Mouse (Mus musculus) left cerebral cortex, adult 18-20 months (tissue): ENCODE results near the gene Ms4a4a. TPM values are rescaled to one million over a fixed set of nuclear protein-coding genes. Genes with fewer than 3 reads are reported as not detected.
"Not testable (repeated sequence)": the region's sequence is repeated elsewhere in the genome, so short reads cannot be mapped to it uniquely, and the experiment has no call there.

Source experiments
- DNase-seq, 2 experiments: peaks; one replicate each; pipeline ENCODE4 v3.0.0; 2021 to 2022; ENCODE audit warnings: low spot score in 2 of 2, mixed read lengths in 1 of 2
- long read RNA-seq, 2 experiments: library from polyadenylated mRNA; stranded (forward); transcript quantifications; one replicate each; pipeline ENCODE4 v2.0.0; 2021
- total RNA-seq, 2 experiments: library from RNA; stranded (reverse); gene quantifications; 2 replicates each; pipeline ENCODE4 v1.2.3; 2021

Ms4a4a gene
- 1 to 10 TPM in 1 of 2 experiments, under 1 TPM in 1; 0.70 to 1.1 TPM for total RNA-seq
- long read RNA-seq, experiment 1, partial matches to known transcripts = 0 of 1 reads
- long read RNA-seq, experiment 1, other reads (novel, unspliced or antisense) = 0 of 1 reads
- long read RNA-seq, experiment 2 = 0 reads

- DNase-seq = no peak
These were observed at the start of gene Ms4a4a for GRCm38 (mm10) chr19:11375273-11375672. TSS of gene Ms4a4a (plus strand) at chr19:11375523.

- DNase-seq = no peak
These were observed 39.4 kb upstream of the Ms4a4a start, which contains the start of gene Ms4a7 for GRCm38 (mm10) chr19:11335932-11336331. TSS of gene Ms4a7 (minus strand) at chr19:11336146.

GRCm38 (mm10) chr19:11343147-11343546 is 32.2 kb upstream of the Ms4a4a start:
- no peak for DNase-seq

- no peak for DNase-seq
These were observed 31.3 kb upstream of the Ms4a4a start for GRCm38 (mm10) chr19:11343992-11344391.

- peak in 1 of 2 experiments; percentile 2 for DNase-seq
These were observed 25.4 kb upstream of the Ms4a4a start for GRCm38 (mm10) chr19:11349698-11350481.

GRCm38 (mm10) chr19:11351878-11352277 is 23.4 kb upstream of the Ms4a4a start:
- no peak for DNase-seq

- no peak for DNase-seq
These were observed 19.6 kb upstream of the Ms4a4a start for GRCm38 (mm10) chr19:11355730-11356129.

- DNase-seq = no peak
These were observed 15.2 kb upstream of the Ms4a4a start for GRCm38 (mm10) chr19:11360106-11360505.

GRCm38 (mm10) chr19:11362002-11362401 is 13.3 kb upstream of the Ms4a4a start:
- DNase-seq = no peak

GRCm38 (mm10) chr19:11368310-11368709 is 7.0 kb upstream of the Ms4a4a start:
- no peak for DNase-seq

GRCm38 (mm10) chr19:11371181-11371580 is 4.1 kb upstream of the Ms4a4a start:
- no peak for DNase-seq

GRCm38 (mm10) chr19:11376399-11376798 is 1.1 kb downstream of the Ms4a4a start:
- DNase-seq = no peak

GRCm38 (mm10) chr19:11387109-11387508 is 11.8 kb downstream of the Ms4a4a start:
- DNase-seq = no peak

GRCm38 (mm10) chr19:11387685-11388084 is 12.4 kb downstream of the Ms4a4a start:
- DNase-seq = no peak

- no peak for DNase-seq
These were observed 13.6 kb downstream of the Ms4a4a start for GRCm38 (mm10) chr19:11388949-11389348.

GRCm38 (mm10) chr19:11395769-11396168 is 20.4 kb downstream of the Ms4a4a start:
- no peak for DNase-seq

GRCm38 (mm10) chr19:11404527-11404926 is 29.2 kb downstream of the Ms4a4a start, which contains the start of gene Ms4a4c:
TSS of gene Ms4a4c (plus strand) at chr19:11404770.
- DNase-seq = no peak

GRCm38 (mm10) chr19:11407428-11407827 is 32.1 kb downstream of the Ms4a4a start:
- no peak for DNase-seq

- DNase-seq = no peak
These were observed 33.3 kb downstream of the Ms4a4a start for GRCm38 (mm10) chr19:11408591-11408990.

GRCm38 (mm10) chr19:11411640-11412039 is 36.3 kb downstream of the Ms4a4a start:
- DNase-seq = no peak

GRCm38 (mm10) chr19:11414084-11414483 is 38.8 kb downstream of the Ms4a4a start:
- no peak for DNase-seq

- DNase-seq = no peak
These were observed 40.3 kb downstream of the Ms4a4a start for GRCm38 (mm10) chr19:11415581-11415980.

GRCm38 (mm10) chr19:11418865-11419264 is 43.5 kb downstream of the Ms4a4a start:
- not testable (repeated sequence) for DNase-seq
